Mouse (Mus musculus) neural tube, embryonic 12.5 days (tissue): ENCODE results near the gene Wdr81. TPM values are rescaled to one million over a fixed set of nuclear protein-coding genes. Genes with fewer than 3 reads are reported as not detected.

Source experiments
- ATAC-seq: fragments of 200-750 bp; cut with Nextera tagmentation; 2 replicates; pipeline ENCODE4 v1.8.0; 2017; ENCODE audit warnings: low read depth, mild to moderate bottlenecking, moderate TSS enrichment, moderate library complexity; ENCODE audit not compliant: low FRiP score
- H3K27ac ChIP-seq: fragments of 300-500 bp; sonication (generic); 2 replicates; pipeline ENCODE4 v1.5.1; 2016
- H3K27me3 ChIP-seq: fragments of 300-500 bp; sonication (generic); replicated peaks from 2 replicates; pipeline ENCODE4 v1.6.1; 2016; ENCODE audit warnings: mild to moderate bottlenecking
- H3K36me3 ChIP-seq: fragments of 300-500 bp; sonication (generic); 2 replicates; pipeline ENCODE4 v1.6.1; 2016; ENCODE audit warnings: mild to moderate bottlenecking
- H3K4me1 ChIP-seq: fragments of 300-500 bp; sonication (generic); 2 replicates; pipeline ENCODE4 v1.6.1; 2016
- H3K4me2 ChIP-seq: fragments of 300-500 bp; sonication (generic); replicated peaks from 2 replicates; pipeline ENCODE4 v1.6.1; 2016; ENCODE audit warnings: mild to moderate bottlenecking
- H3K4me3 ChIP-seq: fragments of 300-500 bp; sonication (generic); 2 replicates; pipeline ENCODE4 v1.5.1; 2016
- H3K9ac ChIP-seq: fragments of 300-500 bp; sonication (generic); 2 replicates; pipeline ENCODE4 v1.6.1; 2016; ENCODE audit warnings: mild to moderate bottlenecking
- H3K9me3 ChIP-seq: fragments of 300-500 bp; sonication (generic); 2 replicates; pipeline ENCODE4 v1.6.1; 2016; ENCODE audit warnings: mild to moderate bottlenecking
- WGBS: fragments of 180-500 bp; shearing (Covaris S2); methylation state at CpG from one replicate; pipeline ENCODE4 v1.1.7; 2016; 5-methylcytosine and 5-hydroxymethylcytosine counted together
- polyA plus RNA-seq: library from polyadenylated mRNA; unstranded; fragments of >200 nt; fragmentation: Nextera tagmentation; extraction: Ambion mirVana; gene quantifications from 2 replicates; pipeline ENCODE4 v1.2.1, GENCODE M21; 2016

Wdr81 gene
- polyA plus RNA-seq, 1 experiment from 2014 or later = 9.0 TPM

DNA sequence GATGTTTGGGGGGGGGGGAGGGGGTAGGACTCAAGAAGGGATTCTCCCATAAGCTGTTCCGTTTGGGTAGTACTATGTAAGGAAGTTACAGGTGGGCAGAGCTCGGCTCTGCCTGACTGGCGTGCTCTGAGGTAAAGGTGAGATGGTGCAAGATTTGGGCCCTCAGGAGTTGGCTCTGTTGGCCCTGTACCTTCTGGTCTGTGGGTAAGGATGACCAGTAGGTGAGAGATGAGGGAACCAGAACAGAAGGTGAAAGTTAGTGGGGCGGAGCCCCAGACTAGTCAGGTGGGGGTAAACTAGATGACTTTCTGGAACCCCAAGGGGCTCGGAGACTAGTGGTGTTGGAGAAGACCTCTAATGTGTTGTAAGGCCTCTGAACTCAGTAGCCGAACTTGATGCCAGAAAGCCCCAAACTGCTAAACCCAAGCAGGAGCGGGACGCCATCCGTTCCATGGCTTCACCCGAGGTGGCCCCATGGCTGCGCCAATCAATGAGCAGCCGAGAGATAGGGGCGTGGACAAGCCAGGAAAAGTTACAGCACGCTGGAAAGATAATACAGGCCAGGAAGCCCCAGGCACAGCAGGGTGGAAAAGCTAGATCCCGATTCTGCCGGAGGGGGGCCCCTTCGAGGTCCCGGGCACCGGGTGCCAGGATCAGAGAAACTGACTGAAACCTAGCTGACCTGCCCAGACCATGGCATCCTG lies 13.1 kb upstream of the Wdr81 start:
- 17% methylated on average over 19 of the region's 19 CpGs for WGBS
- Histone ChIP-seq H3K4me3 (peak overlapping the region; percentile 33), H3K36me3 (peaks cover 16% of the 10 kb centered on the region), H3K9me3 (no peaks in the 10 kb centered on the region), H3K27me3 (no peaks in the 10 kb centered on the region; the same call in 1 of the 2 replicates), H3K9ac (peak overlapping the region; percentile 55), H3K4me1 (peaks cover 16% of the 10 kb centered on the region), H3K4me2 (peak overlapping the region; percentile 67), H3K27ac (no peak overlapping the region)
- 0 out of 2 replicates have a peak, but pooled peaks have one; percentile 50 for ATAC-seq

- Histone ChIP-seq H3K36me3 (peaks cover 16% of the 10 kb centered on the region), H3K4me1 (peaks cover 23% of the 10 kb centered on the region), H3K27ac (no peak overlapping the region), H3K9ac (no peak overlapping the region), H3K4me3 (no peak overlapping the region), H3K9me3 (no peaks in the 10 kb centered on the region), H3K27me3 (no peaks in the 10 kb centered on the region; the same call in 1 of the 2 replicates), H3K4me2 (no peak overlapping the region)
- ATAC-seq = no peak
- 99% methylated on average over 4 of the region's 4 CpGs for WGBS
These were observed 12.4 kb upstream of the Wdr81 start for GRCm38 (mm10) chr11:75466731-75467505.

DNA sequence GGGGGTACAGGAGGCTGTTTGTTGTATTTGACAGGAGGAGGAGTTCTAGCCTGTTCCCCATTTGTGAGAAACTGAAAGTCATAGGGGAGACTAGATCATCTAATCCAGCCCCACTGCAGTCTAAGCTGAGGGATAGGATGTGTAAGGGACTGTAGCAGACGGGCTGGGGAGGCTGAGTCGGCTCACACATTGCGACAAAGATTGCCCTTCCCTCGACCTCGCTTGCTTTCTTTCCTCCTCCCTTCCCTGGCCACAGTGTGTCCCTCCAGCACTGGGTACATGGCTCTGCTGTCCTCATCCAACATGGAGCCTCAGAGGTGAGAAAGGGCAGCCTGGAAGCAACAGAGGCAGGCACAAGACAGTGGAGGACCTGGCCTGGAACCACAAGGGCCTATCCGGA lies 10.5 kb upstream of the Wdr81 start:
- H3K9me3 ChIP-seq = no peaks in the 10 kb centered on the region
- ATAC-seq = no peak
- H3K4me2 ChIP-seq = no peak overlapping the region
- H3K9ac ChIP-seq = no peak overlapping the region
- H3K27me3 ChIP-seq = no peaks in the 10 kb centered on the region; the same call in 1 of the 2 replicates
- 74% methylated on average over 6 of the region's 6 CpGs for WGBS
- no peak overlapping the region for H3K4me3 ChIP-seq
- peaks cover 16% of the 10 kb centered on the region for H3K36me3 ChIP-seq
- H3K4me1 ChIP-seq = peaks cover 28% of the 10 kb centered on the region
- no peak overlapping the region for H3K27ac ChIP-seq

- 92% methylated on average over 6 of the region's 6 CpGs for WGBS
- H3K9ac ChIP-seq = no peak overlapping the region
- H3K9me3 ChIP-seq = no peaks in the 10 kb centered on the region
- H3K4me1 ChIP-seq = peaks cover 34% of the 10 kb centered on the region
- H3K27ac ChIP-seq = no peak overlapping the region
- H3K4me2 ChIP-seq = no peak overlapping the region
- no peak for ATAC-seq
- peaks cover 16% of the 10 kb centered on the region for H3K36me3 ChIP-seq
- H3K4me3 ChIP-seq = no peak overlapping the region
- H3K27me3 ChIP-seq = no peaks in the 10 kb centered on the region; the same call in 1 of the 2 replicates
These were observed 9.9 kb upstream of the Wdr81 start for GRCm38 (mm10) chr11:75464417-75464816.

- Histone ChIP-seq H3K36me3 (peaks cover 16% of the 10 kb centered on the region), H3K4me1 (peaks cover 34% of the 10 kb centered on the region), H3K4me3 (no peak overlapping the region), H3K27me3 (no peaks in the 10 kb centered on the region; the same call in 1 of the 2 replicates), H3K4me2 (no peak overlapping the region), H3K9me3 (no peaks in the 10 kb centered on the region), H3K27ac (no peak overlapping the region), H3K9ac (no peak overlapping the region)
- WGBS = 75% methylated on average over 4 of the region's 4 CpGs
- no peak for ATAC-seq
These were observed 9.1 kb upstream of the Wdr81 start for GRCm38 (mm10) chr11:75463624-75464023.

- Histone ChIP-seq H3K9ac (peak overlapping the region; percentile 76; the same call in 1 of the 2 replicates), H3K27me3 (no peaks in the 10 kb centered on the region; the same call in 1 of the 2 replicates), H3K4me2 (peak overlapping the region; percentile 98), H3K4me3 (no peak overlapping the region), H3K36me3 (peaks cover 16% of the 10 kb centered on the region), H3K9me3 (no peaks in the 10 kb centered on the region), H3K27ac (no peak overlapping the region), H3K4me1 (peaks cover 30% of the 10 kb centered on the region)
- 5% methylated on average over 9 of the region's 9 CpGs for WGBS
- ATAC-seq = no peak
These were observed 8.4 kb upstream of the Wdr81 start for GRCm38 (mm10) chr11:75462865-75463336.

DNA sequence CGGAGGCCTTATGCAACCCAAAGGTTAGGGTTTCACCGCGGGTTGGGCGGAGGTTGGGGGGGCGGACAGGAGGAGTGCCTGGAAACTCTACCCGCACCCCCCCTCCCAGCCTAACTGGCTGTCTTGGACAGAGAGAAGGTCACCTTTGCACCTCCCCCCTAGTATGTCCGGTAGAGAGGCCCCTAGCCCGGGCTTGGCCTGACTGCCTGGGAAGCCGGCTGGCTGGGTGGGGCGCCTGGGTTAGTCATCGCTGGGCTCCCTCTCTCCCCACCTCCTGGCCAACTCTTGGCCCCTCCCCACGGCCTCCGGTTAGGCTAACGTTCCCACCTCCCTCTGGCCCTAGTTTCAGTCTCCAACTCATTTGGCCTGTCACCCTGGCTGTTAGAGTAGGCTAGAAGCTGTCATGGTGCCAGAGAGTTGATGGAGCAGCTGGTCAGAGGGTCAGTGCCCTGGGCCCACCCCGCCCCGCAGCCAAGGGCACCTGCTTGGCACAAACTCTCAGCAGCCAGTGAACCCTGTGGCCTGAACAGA lies 7.8 kb upstream of the Wdr81 start:
- peaks cover 24% of the 10 kb centered on the region for H3K4me1 ChIP-seq
- no peaks in the 10 kb centered on the region; the same call in 1 of the 2 replicates for H3K27me3 ChIP-seq
- H3K9ac ChIP-seq = peak overlapping the region; percentile 76
- H3K9me3 ChIP-seq = no peaks in the 10 kb centered on the region
- no peak for ATAC-seq
- H3K36me3 ChIP-seq = peaks cover 16% of the 10 kb centered on the region
- H3K4me2 ChIP-seq = peak overlapping the region; percentile 98
- WGBS = 6% methylated on average over 16 of the region's 16 CpGs
- peak overlapping the region; percentile 63 for H3K4me3 ChIP-seq
- H3K27ac ChIP-seq = no peak overlapping the region

DNA sequence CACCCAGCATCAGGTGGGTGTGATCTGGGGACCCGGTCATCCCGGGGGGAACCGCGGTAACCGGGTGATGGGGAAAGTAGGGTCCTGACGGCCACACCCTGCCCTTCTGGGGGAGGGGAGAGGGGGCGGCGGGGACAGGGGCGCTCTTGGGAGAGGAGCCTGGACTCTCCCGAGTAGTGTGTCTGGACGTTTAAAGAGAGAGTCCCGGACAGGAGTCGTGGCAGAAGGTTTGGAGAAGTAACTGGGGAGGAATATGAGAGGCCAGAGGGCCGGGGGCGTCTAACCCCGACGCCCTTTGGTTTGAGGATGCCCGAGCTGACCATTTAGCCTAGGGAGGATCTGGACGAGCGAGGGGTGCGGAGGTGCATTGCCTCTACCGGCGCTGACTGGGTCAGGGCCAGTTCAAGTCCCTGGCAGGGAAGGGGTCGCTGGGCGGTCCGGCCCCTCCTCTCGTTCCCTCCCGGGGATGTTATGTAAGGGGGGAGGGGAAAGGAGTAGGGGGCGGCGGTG lies 7.3 kb upstream of the Wdr81 start:
- Histone ChIP-seq H3K9me3 (no peaks in the 10 kb centered on the region), H3K27ac (0 out of 2 replicates have a peak overlapping the region, but pooled peaks have one; percentile 1), H3K4me1 (peaks cover 24% of the 10 kb centered on the region), H3K4me2 (peak overlapping the region; percentile 98), H3K36me3 (peaks cover 16% of the 10 kb centered on the region), H3K27me3 (no peaks in the 10 kb centered on the region; the same call in 1 of the 2 replicates), H3K4me3 (peak overlapping the region; percentile 63), H3K9ac (peak overlapping the region; percentile 76)
- ATAC-seq = peak; percentile 52
- under 1% methylated on average over 29 of the region's 30 CpGs for WGBS

- Histone ChIP-seq H3K27ac (peak within 1 kb of the TSS; percentile 60), H3K9ac (peak within 1 kb of the TSS; percentile 76), H3K36me3 (peaks cover 16% of the 10 kb centered on the region), H3K4me2 (peak within 1 kb of the TSS; percentile 98), H3K4me1 (peaks cover 24% of the 10 kb centered on the region), H3K4me3 (peak within 1 kb of the TSS; percentile 63), H3K27me3 (no peaks in the 10 kb centered on the region; the same call in 1 of the 2 replicates), H3K9me3 (no peaks in the 10 kb centered on the region)
- peak; percentile 93 for ATAC-seq
- WGBS = under 1% methylated on average over 46 of the region's 46 CpGs
These were observed 6.6 kb upstream of the Wdr81 start, which contains the start of gene Tlcd2 for GRCm38 (mm10) chr11:75460844-75461742. Gene Tlcd2 (plus strand): TSS chr11:75461715.

DNA sequence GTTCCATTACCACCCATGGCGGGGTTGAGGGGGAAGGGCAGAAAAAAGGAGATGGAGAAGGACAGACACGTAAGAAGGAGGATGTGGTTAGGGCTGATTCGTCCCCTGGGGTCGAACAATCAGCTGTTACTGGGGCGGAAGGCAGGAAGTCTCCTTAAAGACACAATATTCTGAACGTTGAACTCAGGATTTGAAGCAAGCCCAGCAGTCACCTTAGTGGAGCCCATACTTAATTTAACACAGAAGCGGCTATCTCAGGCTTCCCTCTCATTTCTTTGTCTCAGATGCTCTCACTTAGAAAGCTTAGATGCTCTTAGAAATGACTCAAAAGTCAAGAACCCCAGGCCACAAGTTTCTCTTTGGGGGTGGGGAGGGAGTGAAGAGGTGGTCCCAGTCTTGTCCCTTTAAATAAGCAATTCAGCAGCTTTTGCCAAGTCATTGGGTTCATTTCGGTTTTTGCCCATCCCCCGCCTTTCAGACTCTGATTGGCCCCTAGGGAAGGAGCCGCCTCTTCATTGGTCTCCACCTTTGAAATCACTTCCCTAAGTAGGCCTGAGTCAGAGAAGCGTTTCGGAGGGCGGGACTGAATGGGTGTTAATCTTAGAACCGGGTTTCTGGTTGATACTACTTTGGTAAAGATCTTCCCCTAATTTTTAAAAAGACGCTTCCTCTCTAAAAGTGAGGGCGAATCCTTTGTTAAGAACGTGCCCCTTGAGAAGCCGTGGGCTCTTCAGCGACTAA lies 5.8 kb upstream of the Wdr81 start:
- Histone ChIP-seq H3K27me3 (no peaks in the 10 kb centered on the region; the same call in 1 of the 2 replicates), H3K4me1 (peaks cover 25% of the 10 kb centered on the region), H3K4me2 (peak overlapping the region; percentile 72), H3K27ac (peak overlapping the region; percentile 60; the same call in 1 of the 2 replicates), H3K36me3 (peaks cover 8% of the 10 kb centered on the region; the same call in 1 of the 2 replicates), H3K9ac (peak overlapping the region; percentile 38), H3K9me3 (no peaks in the 10 kb centered on the region), H3K4me3 (peak overlapping the region; percentile 41)
- 2% methylated on average over 19 of the region's 19 CpGs for WGBS
- ATAC-seq = peak; percentile 45
